13 mouse cellular contexts compared by ENCODE assay signal in genomic region chr1:131586836-131587235, GRCm38 (mm10). TPM values are rescaled to one million over a fixed set of nuclear protein-coding genes. Genes with fewer than 3 reads are reported as not detected.
DNase-seq lines count a peak whose midpoint lies in the region; TF ChIP-seq lines count a peak whose summit lies in the region.
"Had no signal": no experiment of that assay in that cellular context is flagged by ENCODE, and none has a peak within 500 bp of the region (broad histone marks: within the 10 kb centered on the region; RNA-seq: fewer than 3 reads in every experiment).

No protein-coding gene starts in this region.

- H3K79me2 ChIP-seq in myocyte (ENCODE audit: control insufficient read depth, insufficient read depth) = no peaks in the 10 kb centered on the region

- H3K36me3 ChIP-seq in myocyte (ENCODE audit: control insufficient read depth, insufficient read depth) = no peaks in the 10 kb centered on the region
- H3K36me3 ChIP-seq: embryonic facial prominence, embryonic 12.5 days; liver, embryonic 15.5 days had no signal

- H3ac ChIP-seq in myocyte (ENCODE audit: control insufficient read depth, insufficient read length) = no peak overlapping the region

- no peak overlapping the region for H3K4me3 ChIP-seq in myocyte
- H3K4me3 ChIP-seq: embryonic facial prominence, embryonic 12.5 days; liver, embryonic 15.5 days had no signal

- H3K27me3 ChIP-seq in myocyte (ENCODE audit: control insufficient read depth, insufficient read depth, insufficient read length) = no peaks in the 10 kb centered on the region
- H3K27me3 ChIP-seq: embryonic facial prominence, embryonic 12.5 days; liver, embryonic 15.5 days had no signal

- no peak for TF ChIP-seq POLR2A in myocyte (IDR thresholded peaks at IDR 0.05; ENCODE audit: insufficient read length, low read depth)

- DNase-seq in cerebellum, postnatal 10 days = peak; percentile 70 to 74
- DNase-seq in cerebellum, adult 11-12 months = no peak
- peak; percentile 21 to 34 for DNase-seq in kidney, postnatal 4 days
- DNase-seq in kidney, adult 11 months = no peak
- peak; percentile 44 to 56 for DNase-seq in adrenal gland, postnatal 36 days
- DNase-seq in spleen, adult 18-20 months = no peak
- DNase-seq in ovary, postnatal 10 days (ENCODE audit: low spot score) = no peak
- DNase-seq: kidney, adult 2 months had no signal

- peak overlapping the region; percentile 27 for H3K4me2 ChIP-seq in myocyte (ENCODE audit: low read depth)
- H3K4me2 ChIP-seq: embryonic facial prominence, embryonic 12.5 days; liver, embryonic 15.5 days had no signal

TF ChIP-seq in myocyte, 11 proteins besides CTCF, POLR2A, EP300 and RAD21:
- no peak for TF ChIP-seq SRF (IDR thresholded peaks at IDR 0.05; ENCODE audit: control insufficient read depth, insufficient read length, low read depth)
- TF ChIP-seq MYOD1 (IDR thresholded peaks at IDR 0.05; ENCODE audit: control insufficient read depth in 1 of 3, insufficient read length in 2 of 3, low read depth in 2 of 3) = peak in 1 of 3 experiments; percentile 8
TF ChIP-seq in myocyte: peak in this region for 1.

RNA-seq across cellular contexts. Expression of gene Avpr1b, which starts 12.2 kb away (rescaled TPM):
- total RNA-seq in adrenal gland, postnatal 36 days (2021) = not detected
- polyA plus RNA-seq in myocyte (2012; fragmentation: generic; extraction: Trizol) = not detected
- total RNA-seq: heart, adult 8-10 months had no signal
- polyA plus RNA-seq: embryonic facial prominence, embryonic 12.5 days; kidney, adult 2 months; liver, embryonic 15.5 days; spleen, adult 2 months had no signal

RNA-seq across cellular contexts. Expression of gene Ctse, which starts 51.3 kb away (rescaled TPM):
- under 1 TPM; 0.33 to 0.36 TPM for total RNA-seq in adrenal gland, postnatal 36 days (2021)
- not detected for polyA plus RNA-seq in myocyte (2012; fragmentation: generic; extraction: Trizol)

RNA-seq across cellular contexts. Expression of gene Fam72a, which starts 59.1 kb away (rescaled TPM):
- total RNA-seq in adrenal gland, postnatal 36 days (2021) = 1 to 10 TPM; 1.1 to 1.3 TPM
- polyA plus RNA-seq in myocyte (2012; fragmentation: generic; extraction: Trizol) = 1.9 TPM

RNA-seq across cellular contexts. Expression of gene Srgap2, which starts 59.7 kb away (rescaled TPM):
- total RNA-seq in adrenal gland, postnatal 36 days (2021) = 10 to 100 TPM; 22.9 to 24.3 TPM
- polyA plus RNA-seq in myocyte (2012; fragmentation: generic; extraction: Trizol) = 19.1 TPM

Comparison
In these comparisons a context has a peak if more than half of its experiments do, and no peak if none do; other contexts are left out.
1. DNase-seq: peak in cerebellum, postnatal 10 days (2 of 2), kidney, postnatal 4 days (2 of 2) and adrenal gland, postnatal 36 days (2 of 2); none in cerebellum, adult 11-12 months (single experiment), kidney, adult 11 months (single experiment), spleen, adult 18-20 months (0 of 2) and ovary, postnatal 10 days (single experiment).